Mouse (Mus musculus) lung, postnatal 36 days (tissue): ENCODE measurements around the gene Ephx4.
"Not testable (repeated sequence)": the region's sequence is repeated elsewhere in the genome, so short reads cannot be mapped to it uniquely, and the experiment has no call there.

Source experiments
- DNase-seq: peaks from one replicate; pipeline ENCODE4 v3.0.0; 2022; ENCODE audit warnings: mixed read lengths

The Ephx4 gene

GRCm38 (mm10) chr5:107402436-107402835, at the start of gene Ephx4:
Gene Ephx4 (plus strand): TSS chr5:107402736.
- no peak for DNase-seq

GRCm38 (mm10) chr5:107353981-107354380, 48.6 kb upstream of the Ephx4 start:
- no peak for DNase-seq

GRCm38 (mm10) chr5:107355801-107356200, 46.7 kb upstream of the Ephx4 start:
- peak; percentile 46 for DNase-seq

GRCm38 (mm10) chr5:107357723-107358122, 44.8 kb upstream of the Ephx4 start:
- no peak for DNase-seq

- peak; percentile 94 for DNase-seq
Measured at GRCm38 (mm10) chr5:107359395-107360053, 43.0 kb upstream of the Ephx4 start.

GRCm38 (mm10) chr5:107360054-107360730, 42.3 kb upstream of the Ephx4 start:
- DNase-seq = peak; percentile 11

- DNase-seq = no peak
Measured at GRCm38 (mm10) chr5:107370040-107370439, 32.5 kb upstream of the Ephx4 start.

- no peak for DNase-seq
Measured at GRCm38 (mm10) chr5:107371335-107371734, 31.2 kb upstream of the Ephx4 start.

GRCm38 (mm10) chr5:107373256-107373655, 29.3 kb upstream of the Ephx4 start:
- DNase-seq = no peak

- DNase-seq = not testable (repeated sequence)
Measured at GRCm38 (mm10) chr5:107386448-107386847, 16.1 kb upstream of the Ephx4 start.

- DNase-seq = no peak
Measured at GRCm38 (mm10) chr5:107387788-107388187, 14.7 kb upstream of the Ephx4 start.

GRCm38 (mm10) chr5:107389373-107389772, 13.2 kb upstream of the Ephx4 start:
- no peak for DNase-seq

GRCm38 (mm10) chr5:107394437-107394836, 8.1 kb upstream of the Ephx4 start:
- DNase-seq = no peak

GRCm38 (mm10) chr5:107403011-107403946, 743 bp downstream of the Ephx4 start:
- no peak for DNase-seq

- no peak for DNase-seq
Measured at GRCm38 (mm10) chr5:107403947-107404684, 1.6 kb downstream of the Ephx4 start.

- no peak for DNase-seq
Measured at GRCm38 (mm10) chr5:107405361-107405760, 2.8 kb downstream of the Ephx4 start.

- no peak for DNase-seq
Measured at GRCm38 (mm10) chr5:107410305-107410704, 7.8 kb downstream of the Ephx4 start.

- DNase-seq = no peak
Measured at GRCm38 (mm10) chr5:107411326-107411725, 8.8 kb downstream of the Ephx4 start.

GRCm38 (mm10) chr5:107412285-107412684, 9.7 kb downstream of the Ephx4 start:
- DNase-seq = no peak

- DNase-seq = no peak
Measured at GRCm38 (mm10) chr5:107415098-107415497, 12.6 kb downstream of the Ephx4 start.

- no peak for DNase-seq
Measured at GRCm38 (mm10) chr5:107421676-107422075, 19.1 kb downstream of the Ephx4 start.

GRCm38 (mm10) chr5:107431249-107431648, 28.7 kb downstream of the Ephx4 start, which contains the start of gene Lpcat2b:
Gene Lpcat2b (plus strand): TSS chr5:107431549.
- no peak for DNase-seq

GRCm38 (mm10) chr5:107434001-107434400, 31.5 kb downstream of the Ephx4 start:
- DNase-seq = no peak
